Mouse (Mus musculus) liver, postnatal 0 days (tissue): Measurements from ENCODE around the gene Clcn6.

ENCODE experiments used
- CTCF ChIP-seq: sonication (generic); IDR thresholded peaks from 2 replicates; pipeline ENCODE4 v1.5.1; 2016; ENCODE audit warnings: antibody characterized with exemption, low read depth
- EP300 ChIP-seq: IDR thresholded peaks from 2 replicates; pipeline ENCODE4 v1.6.1; 2016; ENCODE audit warnings: antibody characterized with exemption, low read depth, mild to moderate bottlenecking

- TF ChIP-seq EP300 (no peak), CTCF (no peak)
These were observed 19.7 kb upstream of the Clcn6 start for GRCm38 (mm10) chr4:148058218-148058819.
